Mouse (Mus musculus) kidney, embryonic 15.5 days (tissue): ENCODE measurements around the gene Nup210l. TPM values are rescaled to one million over a fixed set of nuclear protein-coding genes. Genes with fewer than 3 reads are reported as not detected.
"Not testable (repeated sequence)": the region's sequence is repeated elsewhere in the genome, so short reads cannot be mapped to it uniquely, and the experiment has no call there.

Source experiments
- ATAC-seq: fragments of 200-750 bp; cut with Nextera tagmentation; replicated peaks from 2 replicates; pipeline ENCODE4 v1.8.0; 2017; ENCODE audit warnings: moderate TSS enrichment; ENCODE audit not compliant: low FRiP score
- H3K27ac ChIP-seq: fragments of 300-500 bp; sonication (generic); 2 replicates; pipeline ENCODE4 v1.5.1; 2015; ENCODE audit warnings: mild to moderate bottlenecking, inconsistent platforms
- H3K27me3 ChIP-seq: fragments of 300-500 bp; sonication (generic); 2 replicates; pipeline ENCODE4 v1.6.1; 2015; ENCODE audit warnings: inconsistent platforms
- H3K36me3 ChIP-seq: fragments of 300-500 bp; sonication (generic); 2 replicates; pipeline ENCODE4 v1.6.1; 2015; ENCODE audit warnings: inconsistent platforms
- H3K4me1 ChIP-seq: fragments of 300-500 bp; sonication (generic); 2 replicates; pipeline ENCODE4 v1.6.1; 2015; ENCODE audit warnings: inconsistent platforms
- H3K4me2 ChIP-seq: fragments of 300-500 bp; sonication (generic); 2 replicates; pipeline ENCODE4 v1.6.1; 2015; ENCODE audit warnings: moderate library complexity, mild to moderate bottlenecking, inconsistent platforms
- H3K4me3 ChIP-seq: fragments of 300-500 bp; sonication (generic); replicated peaks from 2 replicates; pipeline ENCODE4 v1.5.1; 2015; ENCODE audit warnings: mild to moderate bottlenecking, inconsistent platforms
- H3K9ac ChIP-seq: fragments of 300-500 bp; sonication (generic); 2 replicates; pipeline ENCODE4 v1.6.1; 2015; ENCODE audit warnings: mild to moderate bottlenecking, inconsistent platforms
- H3K9me3 ChIP-seq: fragments of 300-500 bp; sonication (generic); replicated peaks from 2 replicates; pipeline ENCODE4 v1.6.1; 2016; ENCODE audit warnings: inconsistent platforms
- WGBS: fragments of 180-500 bp; shearing (Covaris S2); methylation state at CpG from one replicate; pipeline ENCODE4 v1.1.7; 2015; ENCODE audit warnings: mixed read lengths; 5-methylcytosine and 5-hydroxymethylcytosine counted together
- polyA plus RNA-seq: library from polyadenylated mRNA; unstranded; fragments of >200 nt; fragmentation: Nextera tagmentation; extraction: Ambion mirVana; gene quantifications from 2 replicates; pipeline ENCODE4 v1.2.1, GENCODE M21; 2015

The Nup210l gene
- polyA plus RNA-seq, 1 experiment from 2014 or later = 0.40 TPM

GRCm38 (mm10) chr3:90241251-90241650 lies 137.3 kb downstream of the Nup210l start:
- 98% methylated on average over 2 of the region's 2 CpGs for WGBS
- H3K27me3 ChIP-seq = no peaks in the 10 kb centered on the region
- no peaks in the 10 kb centered on the region for H3K9me3 ChIP-seq
- peaks cover 8% of the 10 kb centered on the region; the same call in 1 of the 2 replicates for H3K36me3 ChIP-seq
- no peak overlapping the region for H3K27ac ChIP-seq
- no peak overlapping the region for H3K9ac ChIP-seq
- no peak for ATAC-seq
- no peak overlapping the region for H3K4me3 ChIP-seq
- no peak overlapping the region for H3K4me2 ChIP-seq
- peaks cover 17% of the 10 kb centered on the region for H3K4me1 ChIP-seq

DNA sequence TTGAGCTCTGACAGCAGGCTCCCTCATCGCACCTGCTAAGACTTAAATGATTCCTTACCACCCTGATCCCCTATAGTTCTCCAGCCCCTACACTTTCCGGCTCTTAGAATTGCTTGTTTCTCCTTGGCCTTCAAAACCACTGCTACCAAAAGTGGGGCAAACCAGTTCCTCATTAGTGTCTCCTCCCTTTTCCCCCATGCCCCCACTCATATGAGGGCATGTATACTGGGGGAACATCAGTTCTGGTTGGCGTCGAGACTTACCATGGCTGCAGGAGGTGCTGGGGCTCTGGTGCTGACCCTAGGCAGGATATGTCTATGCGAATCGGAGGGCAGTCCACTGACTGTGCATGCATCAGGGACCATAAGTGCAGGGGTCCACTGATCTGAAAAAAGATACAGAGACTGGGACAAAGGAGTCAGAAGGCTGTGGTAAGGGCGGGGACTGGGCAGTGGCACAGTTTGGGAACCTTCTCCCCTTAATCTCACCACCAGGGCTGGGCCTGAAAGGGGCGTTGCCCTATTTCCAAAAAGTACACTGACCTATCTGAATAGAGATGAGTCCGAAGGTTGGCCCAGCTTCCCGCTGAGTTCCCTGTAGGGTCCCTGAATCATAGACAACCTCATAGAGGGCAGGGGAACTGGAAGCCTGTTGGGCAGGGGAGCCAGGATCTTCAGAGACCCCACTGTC lies 137.9 kb downstream of the Nup210l start:
- WGBS = 84% methylated on average over 10 of the region's 10 CpGs
- Histone ChIP-seq H3K27ac (no peak overlapping the region), H3K4me2 (no peak overlapping the region), H3K4me1 (peaks cover 17% of the 10 kb centered on the region), H3K27me3 (no peaks in the 10 kb centered on the region), H3K9ac (no peak overlapping the region), H3K4me3 (no peak overlapping the region), H3K36me3 (peaks cover 4% of the 10 kb centered on the region; the same call in 1 of the 2 replicates), H3K9me3 (no peaks in the 10 kb centered on the region)
- no peak for ATAC-seq

- peak within 1 kb of the TSS; percentile 75 for H3K4me2 ChIP-seq
- peak; percentile 66 for ATAC-seq
- peaks cover 21% of the 10 kb centered on the region for H3K4me1 ChIP-seq
- peak within 1 kb of the TSS; percentile 63 for H3K27ac ChIP-seq
- WGBS = 2% methylated on average over 19 of the region's 19 CpGs
- no peaks in the 10 kb centered on the region for H3K36me3 ChIP-seq
- peak within 1 kb of the TSS; percentile 30; the same call in 1 of the 2 replicates for H3K9ac ChIP-seq
- H3K4me3 ChIP-seq = peak within 1 kb of the TSS; percentile 46
- no peaks in the 10 kb centered on the region for H3K9me3 ChIP-seq
- no peaks in the 10 kb centered on the region for H3K27me3 ChIP-seq
Observed at GRCm38 (mm10) chr3:90242984-90243775, 139.2 kb downstream of the Nup210l start, which contains the start of gene Creb3l4. TSS of gene Creb3l4 (minus strand) at chr3:90243512.

- H3K27ac ChIP-seq = no peak overlapping the region
- H3K4me3 ChIP-seq = no peak overlapping the region
- no peaks in the 10 kb centered on the region for H3K9me3 ChIP-seq
- 62% methylated on average over 2 of the region's 2 CpGs for WGBS
- H3K4me1 ChIP-seq = peaks cover 32% of the 10 kb centered on the region
- H3K4me2 ChIP-seq = no peak overlapping the region
- peaks cover 12% of the 10 kb centered on the region for H3K36me3 ChIP-seq
- H3K27me3 ChIP-seq = no peaks in the 10 kb centered on the region
- H3K9ac ChIP-seq = no peak overlapping the region
- no peak for ATAC-seq
Observed at GRCm38 (mm10) chr3:90245406-90245805, 141.5 kb downstream of the Nup210l start.

DNA sequence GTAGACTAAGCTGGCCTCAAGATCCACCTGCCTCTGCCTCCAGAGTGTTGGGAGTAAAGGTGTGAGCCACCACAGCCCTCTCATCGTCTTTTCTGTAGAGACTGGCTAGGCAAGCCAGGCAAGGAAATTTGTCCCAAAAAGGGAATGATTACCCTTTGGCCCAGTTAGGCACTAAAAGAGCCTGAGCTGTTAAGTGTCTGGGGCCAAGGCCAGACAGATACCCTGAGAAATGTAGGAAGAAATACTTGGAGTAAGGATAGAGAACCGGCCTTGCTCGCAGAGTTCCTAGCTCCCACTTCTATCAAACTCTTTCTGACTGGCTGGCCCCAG lies 143.7 kb downstream of the Nup210l start:
- H3K4me2 ChIP-seq = peak overlapping the region; percentile 85
- WGBS = 0% methylated on average over 3 of the region's 3 CpGs
- peak overlapping the region; percentile 74 for H3K4me3 ChIP-seq
- peaks cover 26% of the 10 kb centered on the region for H3K36me3 ChIP-seq
- H3K9ac ChIP-seq = peak overlapping the region; percentile 41
- H3K4me1 ChIP-seq = peaks cover 37% of the 10 kb centered on the region
- no peaks in the 10 kb centered on the region for H3K27me3 ChIP-seq
- no peaks in the 10 kb centered on the region for H3K9me3 ChIP-seq
- peak overlapping the region; percentile 94 for H3K27ac ChIP-seq
- no peak; the same call in 1 of the 2 replicates for ATAC-seq

GRCm38 (mm10) chr3:90247960-90248745 lies 144.2 kb downstream of the Nup210l start, which contains the start of gene Slc39a1:
TSS of gene Slc39a1 (plus strand) at chr3:90248172.
- Histone ChIP-seq H3K27ac (peak within 1 kb of the TSS; percentile 94), H3K4me2 (peak within 1 kb of the TSS; percentile 85), H3K9me3 (no peaks in the 10 kb centered on the region), H3K27me3 (no peaks in the 10 kb centered on the region), H3K9ac (peak within 1 kb of the TSS; percentile 74), H3K4me1 (peaks cover 31% of the 10 kb centered on the region), H3K4me3 (peak within 1 kb of the TSS; percentile 74), H3K36me3 (peaks cover 26% of the 10 kb centered on the region)
- under 1% methylated on average over 44 of the region's 44 CpGs for WGBS
- ATAC-seq = peak; percentile 95

GRCm38 (mm10) chr3:90248746-90249100 lies 144.8 kb downstream of the Nup210l start:
- H3K27ac ChIP-seq = peak overlapping the region; percentile 94
- peaks cover 26% of the 10 kb centered on the region for H3K36me3 ChIP-seq
- H3K9me3 ChIP-seq = no peaks in the 10 kb centered on the region
- peak overlapping the region; percentile 85 for H3K4me2 ChIP-seq
- 3% methylated on average over 10 of the region's 10 CpGs for WGBS
- peak overlapping the region; percentile 74 for H3K4me3 ChIP-seq
- peaks cover 25% of the 10 kb centered on the region for H3K4me1 ChIP-seq
- ATAC-seq = no peak
- no peaks in the 10 kb centered on the region for H3K27me3 ChIP-seq
- H3K9ac ChIP-seq = peak overlapping the region; percentile 74

GRCm38 (mm10) chr3:90250791-90251190 lies 146.9 kb downstream of the Nup210l start:
- H3K9me3 ChIP-seq = no peaks in the 10 kb centered on the region
- H3K4me3 ChIP-seq = no peak overlapping the region
- no peak overlapping the region for H3K4me2 ChIP-seq
- H3K36me3 ChIP-seq = peaks cover 26% of the 10 kb centered on the region
- 66% methylated on average over 6 of the region's 6 CpGs for WGBS
- H3K4me1 ChIP-seq = peaks cover 32% of the 10 kb centered on the region
- H3K27ac ChIP-seq = 0 out of 2 replicates have a peak overlapping the region, but pooled peaks have one; percentile 41
- no peak overlapping the region for H3K9ac ChIP-seq
- no peaks in the 10 kb centered on the region for H3K27me3 ChIP-seq
- ATAC-seq = no peak

DNA sequence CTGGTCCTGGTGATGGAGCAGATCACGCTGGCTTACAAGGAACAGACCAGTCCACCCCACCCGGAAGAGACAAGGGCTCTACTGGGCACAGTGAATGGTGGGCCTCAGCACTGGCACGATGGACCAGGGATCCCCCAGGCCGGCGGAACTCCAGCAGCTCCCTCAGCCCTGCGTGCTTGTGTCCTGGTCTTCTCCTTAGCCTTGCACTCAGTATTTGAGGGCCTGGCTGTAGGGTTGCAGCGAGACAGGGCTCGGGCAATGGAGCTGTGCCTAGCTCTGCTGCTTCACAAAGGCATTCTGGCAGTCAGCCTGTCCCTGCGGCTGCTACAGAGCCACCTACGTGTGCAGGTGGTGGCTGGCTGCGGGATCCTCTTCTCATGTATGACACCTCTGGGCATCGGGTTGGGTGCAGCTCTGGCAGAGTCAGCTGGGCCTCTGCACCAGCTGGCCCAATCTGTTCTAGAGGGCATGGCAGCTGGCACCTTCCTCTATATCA lies 147.8 kb downstream of the Nup210l start:
- Histone ChIP-seq H3K4me1 (peaks cover 38% of the 10 kb centered on the region), H3K36me3 (peaks cover 27% of the 10 kb centered on the region)
- H3K9ac ChIP-seq, H3K4me3 ChIP-seq, H3K27me3 ChIP-seq, ATAC-seq, H3K9me3 ChIP-seq, H3K27ac ChIP-seq, H3K4me2 ChIP-seq: not testable (repeated sequence)
- WGBS = 93% methylated on average over 10 of the region's 12 CpGs

- H3K9me3 ChIP-seq, ATAC-seq, H3K27ac ChIP-seq, H3K9ac ChIP-seq, H3K4me2 ChIP-seq, H3K27me3 ChIP-seq, H3K4me3 ChIP-seq: not testable (repeated sequence)
- Histone ChIP-seq H3K36me3 (peaks cover 35% of the 10 kb centered on the region), H3K4me1 (peaks cover 35% of the 10 kb centered on the region)
- 88% methylated on average over 2 of the region's 2 CpGs for WGBS
Observed at GRCm38 (mm10) chr3:90252659-90253058, 148.7 kb downstream of the Nup210l start.

- H3K27me3 ChIP-seq, H3K9ac ChIP-seq, H3K4me3 ChIP-seq, H3K9me3 ChIP-seq, H3K27ac ChIP-seq: not testable (repeated sequence)
- WGBS = 50% methylated on average over 1 of the region's 1 CpGs
- Histone ChIP-seq H3K4me1 (peaks cover 34% of the 10 kb centered on the region), H3K4me2 (peak overlapping the region; percentile 72; the same call in 1 of the 2 replicates), H3K36me3 (peaks cover 40% of the 10 kb centered on the region)
- peak; percentile 1; the same call in 1 of the 2 replicates for ATAC-seq
Observed at GRCm38 (mm10) chr3:90253174-90253573, 149.2 kb downstream of the Nup210l start.
